Mouse (Mus musculus): ENCODE measurements around the gene Fmod.

Gene Fmod

DNA sequence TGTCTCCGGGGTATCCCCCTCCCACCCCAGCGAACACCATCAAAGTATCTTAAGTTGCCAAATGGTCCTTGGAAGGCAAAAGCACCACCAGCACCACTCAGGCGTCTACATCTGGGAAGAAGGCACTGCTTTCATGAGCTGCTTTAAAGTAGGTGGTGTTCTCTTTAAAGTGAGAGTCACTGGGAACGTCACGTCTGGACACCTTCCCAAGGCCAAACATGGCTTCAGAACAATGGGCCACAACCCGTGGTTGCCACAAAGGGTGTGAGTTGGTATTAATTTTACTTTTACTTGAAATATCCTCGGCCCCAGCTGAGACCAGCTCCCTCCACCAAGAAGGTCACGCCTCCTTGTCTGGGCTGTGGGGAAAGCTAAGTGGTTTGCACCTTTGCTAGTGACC is 20.7 kb downstream of the Fmod start:
- DNase-seq, result no peak

DNA sequence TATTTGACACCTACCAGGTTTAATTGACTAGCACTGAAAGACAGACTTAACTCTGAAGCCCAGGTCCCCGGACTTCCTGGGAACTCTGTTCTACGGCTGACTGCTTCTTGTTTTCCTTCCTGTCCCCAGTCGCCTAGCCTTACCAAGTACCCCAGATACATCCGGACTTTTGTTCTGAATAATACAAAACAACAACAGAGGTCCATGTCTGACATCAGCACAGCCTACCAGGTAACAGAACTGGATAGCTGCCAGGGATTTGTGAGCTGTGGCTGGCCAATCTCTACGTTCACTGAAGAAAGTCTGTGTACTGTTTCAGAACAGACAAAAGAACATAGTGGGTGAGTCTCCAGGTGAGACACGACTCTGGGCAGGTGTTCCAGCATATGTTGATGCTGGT is 21.8 kb downstream of the Fmod start:
- DNase-seq, result no peak

DNA sequence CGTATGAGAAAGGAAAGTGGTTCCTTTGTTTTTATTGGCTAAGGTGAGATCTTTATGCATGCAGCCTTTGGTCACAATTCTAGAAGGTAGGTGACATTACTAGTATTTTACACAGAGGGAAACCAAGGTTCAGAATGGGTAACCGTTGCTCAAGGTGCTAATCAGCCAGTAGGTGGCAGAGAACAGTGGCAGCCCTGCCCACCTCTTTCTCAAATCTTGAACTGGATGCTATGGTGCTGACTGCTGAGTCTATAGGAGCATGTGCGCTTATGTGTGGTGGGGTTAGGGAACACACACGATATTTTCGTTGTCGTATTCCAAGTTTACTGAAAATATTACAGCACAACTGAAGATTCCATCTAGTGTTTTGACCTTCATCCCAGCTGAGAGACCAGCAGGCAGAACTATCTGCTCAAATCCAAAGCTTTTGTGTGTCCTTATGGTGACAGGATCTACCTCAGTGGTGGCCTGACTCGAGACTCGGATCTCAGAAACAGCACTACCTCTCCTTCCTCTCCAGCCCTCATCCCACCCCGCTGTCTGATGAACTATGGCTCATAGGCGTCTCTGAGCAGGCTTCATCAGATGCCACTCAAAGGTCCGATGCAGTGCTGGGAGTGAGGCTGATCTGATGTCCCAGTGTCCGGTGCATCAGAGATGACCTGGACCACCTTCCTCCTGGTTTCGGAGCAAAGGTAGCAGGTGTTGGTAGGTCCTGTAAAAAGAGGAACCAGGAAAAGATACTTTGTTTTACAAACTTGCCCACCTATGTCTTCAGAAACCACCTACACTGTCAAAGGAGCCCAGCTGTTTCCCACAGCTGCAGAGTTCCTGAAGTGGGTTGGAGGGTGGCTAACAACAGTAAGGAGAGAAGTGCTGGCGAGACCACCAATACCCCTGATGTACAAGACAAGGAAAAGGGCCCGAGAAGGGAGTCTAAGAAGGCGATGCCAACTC is 23.0 kb downstream of the Fmod start:
- no peak for DNase-seq

DNA sequence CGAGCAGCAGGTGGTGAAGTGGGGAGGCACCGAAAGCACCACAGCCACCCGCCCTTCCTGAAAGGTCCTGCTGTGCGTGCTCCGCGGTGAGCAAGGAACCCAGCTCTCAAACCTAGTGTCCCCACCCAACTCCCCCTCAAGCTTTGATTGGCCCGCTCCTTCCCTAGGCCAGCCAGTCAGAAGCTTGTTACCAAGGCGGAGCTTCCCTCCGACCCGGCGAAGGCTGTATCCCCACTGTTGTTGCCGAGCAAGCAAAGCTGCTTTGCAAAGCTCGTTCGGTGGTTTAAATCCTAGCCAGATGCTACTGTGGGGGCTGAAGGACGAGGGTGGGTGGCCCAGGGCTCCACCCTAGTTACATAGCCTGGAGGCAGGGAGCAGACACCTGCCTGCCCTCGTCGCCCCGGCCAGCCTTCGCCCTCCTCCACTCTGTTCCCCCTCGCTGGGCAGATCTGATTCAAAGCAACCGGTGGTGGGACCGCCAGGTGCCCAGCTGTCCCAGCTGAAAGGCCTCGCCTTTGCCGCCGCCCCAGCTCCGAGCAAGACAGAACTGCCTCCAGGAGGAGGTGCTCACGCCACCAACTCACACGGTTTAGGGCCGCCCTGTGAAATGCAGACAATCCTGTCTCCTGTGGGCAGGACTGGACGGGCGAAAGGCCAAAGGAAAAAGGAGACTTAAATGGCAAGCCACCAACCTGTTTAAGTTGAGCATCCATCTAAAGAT is 24.0 kb downstream of the Fmod start:
- DNase-seq, result peak; percentile 78 to 91

DNA sequence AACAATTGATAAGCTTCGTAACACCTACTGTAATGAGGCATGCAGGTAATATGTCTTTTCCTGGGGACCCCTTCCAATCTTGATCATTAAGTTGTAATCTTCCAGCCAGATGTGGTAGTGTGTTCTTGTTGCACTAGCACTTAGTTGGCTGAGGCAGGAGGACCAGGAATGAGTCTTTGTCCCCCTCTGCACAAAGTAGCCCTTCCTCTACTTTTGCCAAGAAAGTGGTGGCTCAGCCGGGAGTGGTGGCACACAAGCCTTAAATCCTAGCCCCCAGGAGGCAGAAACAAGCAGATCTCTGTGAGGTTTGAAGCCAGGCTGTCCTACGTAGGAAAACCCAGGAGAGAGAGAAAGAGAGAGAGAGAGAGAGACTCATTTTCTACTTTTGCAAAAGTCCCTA is 24.9 kb downstream of the Fmod start:
- DNase-seq, result no peak

- DNase-seq, result no peak
These were observed 25.5 kb downstream of the Fmod start for GRCm38 (mm10) chr1:134062411-134063085.

GRCm38 (mm10) chr1:134063086-134063772 is 26.2 kb downstream of the Fmod start:
- DNase-seq, result peak; percentile 83 to 86

DNA sequence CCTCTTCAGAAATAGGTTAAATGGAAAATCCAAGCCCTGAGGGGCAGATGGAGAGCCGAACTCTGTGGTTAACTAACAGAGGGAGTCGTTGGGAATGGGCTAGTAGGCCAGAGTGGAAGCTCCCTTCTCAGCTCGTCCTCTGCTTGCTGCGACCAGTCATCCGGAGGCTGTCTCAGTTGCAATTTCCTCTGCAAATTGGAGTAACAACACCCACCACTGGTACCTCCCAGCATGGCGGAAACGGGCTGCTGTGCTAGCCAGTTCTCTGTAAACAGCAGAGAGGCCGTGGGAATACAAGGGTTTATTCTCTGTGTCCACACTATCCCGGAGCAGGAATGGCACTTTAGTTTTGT is 26.7 kb downstream of the Fmod start:
- DNase-seq, result peak; percentile 68 to 70

DNA sequence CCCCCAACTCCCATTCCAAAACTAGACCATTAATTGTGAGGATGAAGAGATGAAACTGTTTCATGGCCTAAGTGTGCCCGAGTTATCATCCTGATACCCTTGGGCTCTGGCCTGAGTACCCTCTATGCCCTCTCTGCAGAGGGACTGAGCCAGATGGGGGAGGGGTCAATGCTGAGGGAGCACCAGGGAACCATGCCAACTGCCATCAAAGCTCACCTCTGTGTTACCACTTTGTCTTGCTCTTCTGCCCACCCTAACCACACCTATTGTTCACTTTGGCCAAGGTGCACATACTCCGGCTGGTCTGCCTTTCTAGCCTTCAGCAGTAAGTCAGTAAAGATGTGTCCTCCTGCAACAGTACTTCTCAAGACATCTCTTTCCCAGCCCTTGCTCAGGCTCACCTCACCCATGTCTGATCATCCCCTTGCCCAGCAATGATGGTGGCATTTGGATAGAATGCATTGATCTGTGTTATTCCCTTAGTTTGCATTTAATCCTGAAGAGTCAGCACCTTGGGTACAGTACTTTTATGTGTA is 27.3 kb downstream of the Fmod start:
- no peak for DNase-seq

GRCm38 (mm10) chr1:134065241-134065809 is 28.3 kb downstream of the Fmod start:
- DNase-seq, result peak; percentile 50 to 51

- no peak for DNase-seq
These were observed 29.5 kb downstream of the Fmod start for GRCm38 (mm10) chr1:134066554-134066953.

DNA sequence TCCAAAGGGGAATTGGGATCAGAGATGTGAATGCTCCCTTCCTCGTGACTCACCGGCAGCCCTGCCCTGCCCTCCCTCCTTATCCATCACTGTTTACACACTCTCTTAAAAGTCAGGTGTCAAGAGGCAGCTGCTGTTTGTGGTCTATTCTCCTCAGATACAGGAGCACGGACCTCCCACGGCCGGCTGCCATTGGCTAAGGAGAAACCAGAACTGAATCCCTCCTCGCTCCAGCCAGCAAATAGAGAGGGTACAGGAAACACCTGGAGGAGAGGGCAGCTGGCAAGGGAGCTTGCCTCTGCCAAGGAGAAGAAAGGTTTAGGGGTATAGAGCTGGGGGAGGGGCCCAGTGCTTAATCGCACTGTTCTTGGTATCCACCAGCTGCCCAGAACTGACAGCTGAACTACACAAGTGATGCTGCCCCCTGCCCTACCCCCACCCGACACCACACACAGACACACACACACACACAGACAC is 30.1 kb downstream of the Fmod start:
- peak; percentile 51 to 55 for DNase-seq

DNA sequence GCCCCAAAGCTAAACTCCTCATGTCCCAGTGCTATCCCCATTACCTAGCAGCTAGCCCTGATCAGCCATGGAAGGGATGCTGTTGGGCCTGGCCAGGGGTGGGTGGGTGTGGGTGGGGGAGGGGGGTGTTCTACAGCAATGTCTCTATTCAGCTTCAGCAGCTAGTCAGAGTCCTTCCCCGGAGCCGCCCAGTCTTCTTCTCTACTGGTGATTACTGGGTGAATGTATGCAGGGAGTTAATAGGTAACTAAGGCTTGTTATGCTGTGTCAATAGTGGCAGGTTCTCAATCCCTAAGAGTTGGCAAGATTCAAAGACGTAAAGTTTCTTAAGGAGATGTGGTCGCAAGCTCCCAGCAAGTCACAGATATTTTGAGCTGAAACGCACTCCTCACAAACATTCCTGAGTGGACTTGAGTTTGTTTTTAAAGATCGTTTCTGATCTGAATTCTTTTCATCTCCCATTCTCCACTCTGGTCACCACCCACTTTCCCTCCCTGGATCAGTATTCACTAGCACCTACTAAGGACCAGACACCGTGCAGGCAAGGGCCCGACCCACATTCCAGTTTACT is 33.1 kb downstream of the Fmod start:
- DNase-seq, result no peak

- DNase-seq, result no peak
These were observed 34.5 kb downstream of the Fmod start for GRCm38 (mm10) chr1:134071411-134072018.

DNA sequence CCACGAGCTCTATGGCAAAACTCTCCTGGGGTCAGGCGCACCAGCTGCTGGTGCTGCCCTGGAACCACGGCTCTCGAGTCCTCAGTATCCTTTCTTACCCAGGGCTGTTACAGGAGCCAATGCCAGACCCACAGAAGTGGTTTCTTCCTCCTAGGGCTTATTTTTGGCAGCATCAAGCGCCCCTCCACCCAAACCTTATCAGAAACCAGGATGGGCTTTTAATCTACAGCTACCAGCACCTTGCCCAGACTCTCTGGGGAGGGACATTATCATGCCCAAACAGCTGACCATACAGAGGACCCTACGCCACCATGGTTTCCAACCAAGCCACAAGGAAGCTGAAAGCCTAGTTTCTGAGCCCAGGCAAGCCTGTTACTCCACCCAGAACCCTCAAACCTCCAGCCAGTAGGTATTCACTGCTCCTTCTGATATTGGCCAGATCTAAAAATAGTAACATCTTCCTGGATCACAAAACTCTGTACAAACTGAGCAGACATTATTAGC is 36.1 kb downstream of the Fmod start:
- no peak for DNase-seq

DNA sequence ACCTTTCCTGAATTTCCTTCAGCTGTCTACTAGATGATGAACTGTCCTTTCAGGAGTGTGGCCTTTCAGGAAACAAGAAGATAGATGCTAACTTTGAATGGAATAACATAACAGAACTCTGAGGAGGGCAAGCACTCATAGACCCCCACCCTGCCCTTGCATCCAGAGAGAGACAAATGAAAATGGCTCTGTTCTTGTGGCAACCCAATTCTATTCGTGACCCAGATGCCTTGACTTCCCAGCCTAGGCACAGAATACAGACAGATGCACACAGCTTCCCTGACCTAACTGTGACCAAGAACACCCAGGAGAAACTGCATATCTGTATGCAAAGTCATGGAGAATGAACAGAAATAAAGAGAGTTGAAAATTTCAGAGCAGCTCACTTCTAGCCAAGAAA is 36.6 kb downstream of the Fmod start:
- DNase-seq, result no peak

DNA sequence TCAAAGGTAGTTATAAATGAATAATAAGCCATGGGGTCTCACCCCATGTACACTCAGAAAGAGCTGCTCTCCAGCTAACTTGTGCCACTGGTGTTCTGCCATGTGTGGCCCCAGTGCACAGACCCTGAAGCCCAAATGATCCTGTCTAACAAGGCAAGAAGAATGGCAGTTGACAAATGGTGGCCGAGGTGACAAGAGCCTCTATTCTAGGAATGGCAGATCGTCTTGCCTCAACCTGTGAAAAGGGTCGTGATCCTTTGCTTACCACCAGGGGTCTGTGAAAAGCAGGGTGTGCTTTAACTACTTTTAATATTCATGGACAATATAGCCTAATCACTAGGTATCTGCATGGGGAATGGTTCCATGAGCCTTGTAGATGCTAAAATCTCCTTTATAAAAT is 37.1 kb downstream of the Fmod start:
- DNase-seq, result no peak

GRCm38 (mm10) chr1:134074606-134075005 is 37.6 kb downstream of the Fmod start:
- no peak for DNase-seq

GRCm38 (mm10) chr1:134075532-134075931 is 38.5 kb downstream of the Fmod start:
- no peak for DNase-seq

- DNase-seq, result no peak
These were observed 39.7 kb downstream of the Fmod start for GRCm38 (mm10) chr1:134076789-134077188.
